Mouse (Mus musculus) heart, adult 18-20 months (tissue): ENCODE results near the gene Tnks1bp1. TPM values are rescaled to one million over a fixed set of nuclear protein-coding genes. Genes with fewer than 3 reads are reported as not detected.

Experiments used
- DNase-seq, 2 experiments: peaks; one replicate each; pipeline ENCODE4 v3.0.0; 2021 to 2022; ENCODE audit warnings: mixed read lengths in 1 of 2
- long read RNA-seq, 2 experiments: library from polyadenylated mRNA; stranded (forward); transcript quantifications; one replicate each; pipeline ENCODE4 v2.0.0; 2021
- total RNA-seq, 2 experiments: library from RNA; stranded (reverse); gene quantifications; 2 replicates each; pipeline ENCODE4 v1.2.3; 2021

Gene Tnks1bp1
- 10 to 100 TPM; 48.1 to 51.2 TPM for total RNA-seq
- long read RNA-seq, experiment 1, full-length matches to known transcripts, result 1 of 11 reads
- long read RNA-seq, experiment 1, partial matches to known transcripts, result 9 of 11 reads
- long read RNA-seq, experiment 1, other reads (novel, unspliced or antisense), result 1 of 11 reads
- long read RNA-seq, experiment 2, partial matches to known transcripts, result 1 of 1 reads
- long read RNA-seq, experiment 2, other reads (novel, unspliced or antisense), result 0 of 1 reads

DNA sequence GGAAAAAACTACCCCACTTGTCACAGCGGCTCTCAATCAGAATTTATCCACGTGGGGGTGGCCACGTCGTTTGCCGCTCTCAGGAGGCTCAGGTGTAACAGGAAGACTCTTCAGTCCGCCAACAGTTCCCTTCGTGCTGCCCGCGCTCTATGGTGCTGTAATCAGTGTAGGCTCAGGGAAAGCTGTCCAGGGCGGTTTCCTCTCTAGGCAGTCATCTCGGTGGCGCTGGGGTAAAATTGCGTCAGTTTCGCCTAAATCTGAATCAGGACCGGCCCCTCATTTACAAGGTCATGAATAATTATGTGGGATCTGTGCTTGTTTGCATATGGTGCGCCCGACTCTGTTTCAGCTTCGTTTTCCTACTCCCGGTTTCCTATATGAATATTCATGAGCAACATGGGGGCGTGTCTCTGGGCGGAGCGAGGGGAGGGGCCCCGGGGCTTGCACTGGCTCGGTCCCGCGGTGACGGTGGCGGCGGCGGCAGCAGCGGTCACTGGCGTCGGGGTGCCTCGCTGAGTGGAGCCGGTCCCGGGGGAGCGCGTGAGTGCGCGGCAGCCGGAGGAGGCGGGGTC lies at the start of gene Tnks1bp1:
Tnks1bp1 (plus strand) TSS at position 427 of the 572 bp plus-strand sequence.
- DNase-seq, result peak; percentile 99 to 100

DNA sequence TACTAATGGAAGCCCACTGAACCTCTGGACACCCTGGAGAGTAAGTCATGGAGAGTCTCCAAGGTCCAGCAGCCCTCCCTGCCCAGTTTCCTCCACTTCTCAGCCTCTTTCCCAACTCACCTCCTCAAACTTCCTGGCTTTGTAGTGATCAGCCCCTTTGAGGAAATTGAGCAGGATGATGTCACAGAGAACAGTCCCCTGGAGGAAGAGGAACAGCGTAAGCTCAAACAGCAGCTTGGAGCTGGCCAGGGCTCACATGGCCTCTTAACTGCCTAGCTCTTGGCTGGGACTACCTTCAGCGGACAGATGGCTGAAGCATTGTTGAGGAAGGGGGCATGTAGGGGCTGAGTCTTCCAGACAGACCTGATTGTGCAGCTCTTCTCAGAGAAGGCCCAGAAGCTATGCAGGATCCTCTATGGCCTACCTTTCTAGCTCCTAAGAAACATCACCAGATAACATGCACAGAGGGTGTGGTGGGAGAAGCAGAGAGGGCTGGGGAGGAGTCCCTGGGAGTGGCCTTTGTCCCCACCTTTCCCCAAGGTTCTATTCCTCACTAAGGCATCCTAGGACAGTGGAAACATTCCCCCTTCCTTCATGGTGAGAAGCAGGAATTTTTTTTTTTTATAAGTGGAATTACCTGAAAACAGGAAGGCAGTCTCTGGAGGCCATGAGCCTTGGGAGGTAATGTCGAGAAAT lies 48.2 kb upstream of the Tnks1bp1 start:
- DNase-seq, result peak in 1 of 2 experiments; percentile 56

DNA sequence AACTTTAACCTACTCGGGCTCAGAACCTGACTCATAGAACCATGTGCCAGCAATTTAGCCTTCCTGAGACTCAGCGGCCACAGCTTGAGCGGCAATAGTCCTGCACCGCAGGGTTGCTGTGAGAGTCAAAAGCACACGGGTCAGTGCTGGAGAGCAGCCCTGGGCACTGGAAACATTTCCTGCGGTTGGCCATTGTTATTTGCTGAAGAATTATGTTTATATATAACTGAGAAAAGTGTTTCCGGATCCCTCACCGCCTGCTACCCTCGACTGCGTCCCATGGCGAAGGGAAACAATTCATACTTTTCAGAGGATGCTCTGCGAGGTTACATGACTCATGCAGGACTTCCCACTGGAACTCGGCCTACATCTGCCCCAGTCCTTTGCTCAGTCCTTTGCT lies 46.3 kb upstream of the Tnks1bp1 start:
- DNase-seq, result peak in 1 of 2 experiments; percentile 19

DNA sequence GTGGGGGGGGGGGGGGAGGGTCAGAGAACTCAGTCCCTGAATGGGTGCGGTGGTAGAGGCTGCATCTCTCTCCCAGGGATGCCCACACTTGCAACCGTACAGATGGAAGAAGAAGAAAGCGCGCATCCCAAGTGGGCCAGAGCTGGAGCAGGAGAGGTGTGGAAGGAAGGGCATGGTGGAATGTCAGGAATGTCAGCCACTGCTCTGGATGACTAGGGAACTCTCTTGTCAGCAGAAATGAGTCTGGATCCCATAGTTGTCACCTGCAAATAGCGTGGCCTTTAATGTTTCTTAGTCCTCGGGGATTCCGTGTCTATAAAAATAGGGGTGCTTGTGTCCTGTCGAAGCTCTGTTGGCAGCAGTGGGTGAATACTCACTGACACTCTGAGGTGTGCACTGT lies 45.2 kb upstream of the Tnks1bp1 start:
- DNase-seq, result no peak

DNA sequence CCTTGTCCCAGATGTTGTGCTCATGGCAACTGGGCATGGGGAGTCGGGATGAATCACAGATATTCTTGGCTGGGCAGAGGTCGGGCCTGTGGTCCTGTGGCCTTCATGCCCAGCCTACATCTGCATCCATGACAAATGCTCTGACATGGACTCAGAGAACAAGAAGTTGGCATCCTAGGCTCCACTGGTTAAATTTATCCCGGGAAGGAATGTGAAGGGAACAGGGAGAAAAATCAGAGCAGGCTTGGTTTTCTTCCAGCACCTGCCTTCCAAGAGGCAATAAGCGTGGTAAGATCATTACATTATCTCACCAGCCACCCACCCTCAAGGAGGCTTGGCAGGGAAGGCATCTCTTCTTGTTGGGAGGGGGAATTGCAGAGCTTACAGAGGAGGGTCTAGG lies 43.5 kb upstream of the Tnks1bp1 start:
- DNase-seq, result no peak

- DNase-seq, result no peak
These were observed 41.2 kb upstream of the Tnks1bp1 start for GRCm38 (mm10) chr2:85006600-85006999.

GRCm38 (mm10) chr2:85007729-85008128 lies 40.1 kb upstream of the Tnks1bp1 start:
- DNase-seq, result peak; percentile 24 to 60

DNA sequence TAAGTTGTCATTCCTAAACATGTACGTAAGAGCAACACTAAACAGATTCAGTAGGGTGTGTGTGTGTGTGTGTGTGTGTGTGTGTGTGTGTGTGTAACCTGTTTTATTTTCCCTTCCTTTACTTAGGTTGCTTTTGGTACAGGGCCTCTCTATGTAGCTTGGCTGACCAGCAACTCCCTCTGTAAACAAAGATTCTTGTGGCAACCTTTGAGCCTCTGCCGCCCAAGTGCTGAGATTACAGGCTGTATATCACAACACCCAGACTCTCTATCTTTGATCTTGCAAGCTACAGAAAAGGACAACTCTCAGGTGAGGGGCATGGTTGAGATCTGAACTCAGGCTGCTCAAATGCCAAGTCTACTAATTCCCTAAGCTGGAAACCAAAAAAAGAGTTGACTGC lies 38.6 kb upstream of the Tnks1bp1 start:
- DNase-seq, result no peak

DNA sequence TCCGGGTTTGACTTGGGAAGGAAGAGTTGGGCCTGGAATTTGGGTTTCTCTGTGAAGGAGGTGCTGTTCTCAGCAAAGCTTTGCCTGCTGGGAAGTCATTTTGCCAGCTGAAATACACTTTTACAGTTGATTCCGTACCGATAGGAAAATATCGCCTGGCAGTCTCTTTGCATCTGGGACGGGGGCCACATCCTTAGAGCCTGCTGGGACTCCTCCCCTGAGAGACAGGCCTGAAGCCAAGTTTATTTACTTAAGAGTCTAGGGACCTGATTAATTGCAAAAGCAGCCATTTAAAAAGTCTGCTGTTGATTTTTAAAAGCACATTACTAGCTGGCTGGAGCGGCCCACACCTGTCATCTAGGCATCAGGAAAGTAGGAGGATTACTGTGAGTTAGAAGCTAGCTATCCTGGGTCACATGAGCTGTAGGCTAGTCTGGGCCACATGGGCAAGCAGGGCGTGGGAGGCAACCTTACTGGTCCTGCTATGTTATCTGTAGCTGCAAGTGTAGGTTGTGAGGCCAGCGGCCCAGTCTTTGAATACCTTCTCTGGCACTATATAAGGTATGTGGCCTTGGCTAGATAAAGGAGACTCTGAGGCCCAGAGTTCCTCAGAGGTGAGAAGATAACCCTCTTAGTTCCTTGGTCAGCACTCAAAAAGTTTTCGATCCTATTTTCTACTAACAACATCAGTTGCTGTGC lies 35.8 kb upstream of the Tnks1bp1 start:
- peak; percentile 46 to 52 for DNase-seq

- no peak for DNase-seq
These were observed 35.1 kb upstream of the Tnks1bp1 start for GRCm38 (mm10) chr2:85012679-85013078.

DNA sequence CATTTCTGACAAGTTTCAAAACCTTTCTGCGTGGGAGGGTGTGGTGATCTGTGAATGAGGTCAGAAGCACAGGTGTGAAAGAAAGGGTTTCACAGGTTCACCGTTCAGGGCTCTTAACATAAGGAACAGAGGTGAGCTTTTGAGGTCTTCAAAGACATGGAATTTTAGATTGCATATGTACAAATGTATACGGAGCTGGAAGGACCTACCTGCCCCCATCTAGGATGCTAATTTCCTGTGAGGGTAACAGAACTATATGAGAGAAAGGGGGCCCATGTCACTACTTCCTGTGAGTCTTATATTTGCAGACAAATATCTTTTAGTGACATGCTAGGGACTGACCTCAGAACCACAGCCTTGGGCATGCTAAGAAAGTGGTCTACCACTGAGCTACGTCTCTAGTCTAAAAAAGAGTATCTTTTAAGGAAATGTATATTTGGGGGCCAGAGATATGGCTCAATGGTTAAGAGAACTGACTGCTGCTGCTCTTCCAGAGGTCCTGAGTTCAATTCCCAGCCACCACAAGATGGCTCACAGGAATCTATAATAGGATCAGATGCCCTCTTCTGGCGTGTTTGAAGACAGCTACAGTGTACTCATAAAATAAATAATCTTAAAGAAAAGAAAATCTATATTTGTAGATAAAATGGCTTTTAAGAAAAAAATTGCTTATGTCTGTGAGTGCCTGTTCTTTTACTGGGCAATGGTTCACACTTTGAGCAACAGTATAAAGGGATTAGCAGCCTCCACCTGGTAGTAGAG lies 33.8 kb upstream of the Tnks1bp1 start:
- DNase-seq, result no peak

DNA sequence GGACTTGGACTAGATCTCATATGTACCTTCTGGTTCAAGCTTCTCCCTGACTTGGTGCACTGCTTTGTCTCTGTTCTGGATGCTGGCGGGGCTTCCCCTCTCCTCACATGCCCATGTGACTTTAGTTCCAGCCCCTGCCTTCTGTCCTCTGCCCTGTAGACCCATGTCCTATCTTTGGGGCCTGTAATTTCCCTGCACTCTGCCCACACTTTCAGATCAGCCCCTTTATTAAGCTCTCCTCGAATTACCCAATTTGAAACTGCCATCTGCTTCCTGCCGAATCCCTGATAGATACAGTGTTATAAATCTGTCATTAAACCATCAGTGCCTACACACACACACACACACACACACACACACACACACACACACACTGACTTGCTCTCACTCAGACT lies 33.2 kb upstream of the Tnks1bp1 start:
- DNase-seq, result no peak

DNA sequence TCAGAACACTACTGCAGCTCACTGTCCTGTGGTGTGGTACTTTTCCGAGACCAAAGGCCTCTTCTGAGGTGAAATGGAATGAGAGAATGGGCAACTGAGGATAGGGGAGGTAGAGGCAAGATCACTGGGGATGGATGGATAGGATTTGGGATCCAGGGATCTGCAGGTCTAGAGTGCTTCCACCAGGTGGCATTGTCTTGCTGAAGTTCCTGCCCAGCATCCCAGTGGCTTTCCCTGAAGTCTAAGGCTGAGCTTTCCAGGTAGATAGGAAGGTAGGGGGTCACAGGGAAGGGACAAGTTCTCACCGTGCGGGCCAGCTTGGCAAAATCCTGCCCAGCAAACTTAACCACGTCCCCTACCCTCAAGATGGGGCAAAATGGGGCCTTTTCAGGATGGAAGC lies 25.8 kb upstream of the Tnks1bp1 start:
- DNase-seq, result no peak

DNA sequence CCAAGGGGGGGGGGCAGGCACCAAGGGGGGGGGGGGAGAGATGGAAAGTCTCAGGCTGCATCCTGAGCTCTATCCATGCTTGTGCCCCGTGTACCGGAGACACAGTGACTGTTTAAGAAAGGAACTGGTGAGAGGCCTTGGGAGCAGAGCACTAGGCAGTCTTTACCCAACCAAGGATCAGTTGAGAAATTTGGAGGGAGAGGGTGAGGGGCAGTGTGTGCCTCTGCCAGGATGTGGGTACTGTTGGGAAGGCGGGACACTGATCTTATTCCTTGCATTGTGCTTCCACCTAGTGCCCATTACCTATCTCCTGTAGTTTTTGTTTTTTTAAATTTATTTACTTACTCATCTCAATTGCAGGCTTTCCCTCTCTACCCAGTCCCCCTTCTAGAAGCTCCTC lies 21.6 kb upstream of the Tnks1bp1 start:
- DNase-seq, result no peak

DNA sequence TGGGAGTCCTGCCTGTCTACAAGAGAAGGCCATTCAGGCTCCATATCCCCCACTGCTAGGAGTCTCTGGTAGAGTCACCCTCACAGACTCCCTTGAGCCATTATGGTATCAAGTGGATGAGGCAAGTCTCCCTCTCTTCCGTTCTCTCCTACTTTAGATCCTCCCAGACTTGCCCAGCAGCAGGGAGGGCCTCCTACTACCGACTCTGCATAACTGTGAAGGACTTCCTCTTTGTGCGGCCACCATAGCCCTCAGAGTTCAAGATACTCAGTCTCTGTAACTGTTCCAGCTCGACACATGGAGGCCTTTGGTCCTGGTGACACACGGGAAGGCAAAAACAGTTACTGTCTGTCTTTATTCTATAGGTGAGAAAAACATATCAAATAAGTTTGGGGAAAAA lies 20.5 kb upstream of the Tnks1bp1 start:
- no peak for DNase-seq

DNA sequence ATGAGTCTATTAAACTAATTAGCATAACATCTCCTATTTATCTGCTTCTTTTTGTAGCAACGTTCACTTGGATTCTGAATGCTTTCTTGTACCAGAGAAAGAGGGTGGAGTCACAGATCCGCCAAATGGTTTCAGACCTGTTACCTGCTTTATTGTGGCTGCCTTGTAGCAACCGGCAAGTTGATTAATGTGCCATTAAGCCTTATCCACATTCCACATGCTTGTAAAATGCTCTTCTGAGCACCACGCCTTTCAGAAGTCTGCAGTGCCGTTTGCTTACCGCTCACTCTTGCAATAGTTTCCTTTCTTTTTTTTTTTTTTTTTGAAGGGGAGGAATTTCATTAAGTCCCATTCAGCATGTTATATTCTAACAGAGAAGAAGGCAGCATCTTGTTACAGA lies 17.9 kb upstream of the Tnks1bp1 start:
- no peak for DNase-seq

- no peak for DNase-seq
These were observed 16.8 kb upstream of the Tnks1bp1 start for GRCm38 (mm10) chr2:85030989-85031388.

GRCm38 (mm10) chr2:85033121-85033520 lies 14.7 kb upstream of the Tnks1bp1 start:
- no peak for DNase-seq

GRCm38 (mm10) chr2:85034169-85034568 lies 13.7 kb upstream of the Tnks1bp1 start:
- DNase-seq, result no peak

DNA sequence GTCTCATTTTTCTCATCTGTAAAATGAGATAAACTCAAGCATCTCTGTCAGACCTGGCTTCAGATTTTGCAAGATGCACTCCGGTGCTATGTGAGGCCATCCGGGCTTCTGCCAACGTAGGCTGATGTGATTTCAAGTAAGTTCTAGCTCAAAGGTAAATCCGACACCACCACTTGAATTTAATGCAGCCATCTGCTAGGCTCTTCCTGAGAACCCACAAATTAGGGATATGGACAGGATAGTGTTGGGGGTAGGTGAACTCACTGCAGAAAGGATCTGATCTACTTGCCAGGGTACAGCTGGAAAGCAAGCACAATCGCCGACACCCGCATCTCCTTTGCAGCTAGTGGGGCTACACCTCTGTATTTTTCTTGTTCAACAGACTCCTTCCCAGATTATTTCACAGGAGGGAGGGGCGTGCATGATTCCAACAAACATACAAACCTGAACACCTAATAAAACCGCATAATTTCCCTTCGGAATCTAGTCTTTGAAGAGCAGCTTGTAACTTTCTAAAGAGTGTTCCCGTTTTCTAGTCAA lies 11.2 kb upstream of the Tnks1bp1 start:
- DNase-seq, result no peak

DNA sequence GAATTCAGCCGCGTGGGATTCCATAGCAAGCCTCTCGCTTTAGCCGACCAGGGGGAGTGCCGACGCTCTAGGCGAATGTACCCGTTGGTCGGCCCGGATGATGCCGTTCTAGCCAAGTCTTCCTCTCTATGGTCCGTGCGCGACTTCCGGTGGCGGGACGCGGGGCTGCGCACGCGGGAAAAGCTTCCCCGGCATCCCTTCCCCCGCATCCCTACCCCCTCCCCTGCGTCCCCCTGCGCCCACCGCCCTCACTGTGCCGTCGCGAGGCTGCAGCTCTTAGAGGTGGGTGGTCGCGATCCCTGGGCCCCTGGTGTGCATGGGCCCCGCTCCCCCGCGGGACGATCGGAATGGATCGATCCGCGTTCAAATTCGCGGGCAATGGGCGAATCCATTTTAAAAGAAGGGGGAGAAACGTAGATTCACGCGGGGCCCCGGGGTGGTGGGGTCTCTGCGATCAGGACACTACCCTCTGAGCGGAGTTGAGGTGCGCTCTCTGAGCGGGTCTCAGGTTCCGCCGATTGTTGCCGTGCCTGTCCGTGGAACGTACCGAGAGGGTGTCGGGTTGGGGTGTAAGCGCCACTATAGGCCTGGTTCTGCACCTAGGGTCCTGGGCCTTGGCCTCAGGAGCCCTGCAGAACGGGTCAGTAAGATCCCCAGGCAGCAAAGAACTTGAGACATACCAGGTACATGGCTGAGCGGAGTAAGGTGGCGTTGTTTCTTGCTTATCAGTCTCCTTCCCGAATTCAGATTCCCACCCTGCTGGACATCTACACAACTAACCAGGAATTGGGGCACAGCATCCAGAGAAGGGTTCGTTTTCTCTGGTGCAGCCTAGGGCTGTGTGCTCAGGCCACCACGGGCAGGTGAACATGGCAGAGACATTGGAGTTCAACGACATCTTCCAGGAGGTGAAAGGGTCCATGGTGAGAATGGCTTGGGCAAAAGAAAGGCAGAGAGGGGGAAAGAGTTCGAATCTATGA lies 10.5 kb upstream of the Tnks1bp1 start, which contains the start of the genes Ssrp1 and P2rx3:
Ssrp1 (plus strand) TSS at position 188 of the 980 bp plus-strand sequence.
P2rx3 (minus strand) TSS at position 416 of the 980 bp plus-strand sequence.
- peak; percentile 93 to 95 for DNase-seq
